Mouse (Mus musculus) hindlimb bud, embryonic 11.5 days (tissue): Measurements from ENCODE around the gene Art5.
"Not testable (repeated sequence)": the region's sequence is repeated elsewhere in the genome, so short reads cannot be mapped to it uniquely, and the experiment has no call there.

Experiments used
- DNase-seq: peaks from one replicate; pipeline ENCODE4 v3.0.0-alpha.2; 2012; ENCODE audit warnings: low read depth, low spot score; ENCODE audit errors: extremely low spot score

The Art5 gene

DNA sequence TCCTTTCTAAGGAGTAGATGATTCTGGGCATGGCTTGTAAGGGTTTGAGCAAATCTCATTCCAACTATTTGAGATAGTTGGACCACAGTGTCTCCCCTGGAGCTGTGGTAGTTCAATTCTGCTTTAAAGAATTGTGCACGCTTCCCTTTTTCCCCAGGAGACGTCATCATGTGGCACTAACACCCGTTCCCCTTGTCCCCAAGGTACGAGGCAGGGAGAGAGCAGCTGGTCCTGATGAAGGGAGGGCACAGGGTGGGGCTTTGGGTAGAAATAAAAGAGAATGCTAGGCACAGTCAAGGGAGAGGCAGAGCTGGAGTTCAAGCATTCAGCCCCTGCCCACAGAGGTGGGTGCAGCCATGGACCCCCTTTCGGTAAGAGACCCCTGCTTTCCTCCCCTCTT, 26.5 kb downstream of the Art5 start, which contains the start of gene Trpc2:
Trpc2 (plus strand) TSS at position 301 of the 400 bp plus-strand sequence.
- DNase-seq = no peak

GRCm38 (mm10) chr7:102081784-102082183, 27.5 kb downstream of the Art5 start:
- DNase-seq = no peak

- no peak for DNase-seq
Observed at GRCm38 (mm10) chr7:102080311-102080710, 29.0 kb downstream of the Art5 start.

DNA sequence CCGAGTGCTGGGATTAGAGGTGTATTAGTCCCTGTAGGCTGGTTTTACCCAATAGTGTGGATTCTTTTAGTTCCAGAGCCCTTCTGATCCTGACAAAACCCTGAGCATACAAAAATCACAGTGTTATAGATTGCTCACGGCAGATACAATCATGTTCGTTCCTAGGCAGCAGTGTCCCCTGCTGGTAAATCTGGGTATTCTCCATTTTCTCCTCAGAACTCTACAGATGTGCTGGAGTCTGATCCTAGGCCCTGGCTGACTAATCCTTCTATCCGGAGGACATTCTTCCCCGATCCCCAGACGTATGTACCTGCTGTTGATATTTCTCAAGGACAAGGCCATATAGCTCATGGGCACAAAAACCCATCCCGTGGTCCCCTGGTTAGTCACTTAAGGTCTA, 30.8 kb downstream of the Art5 start:
- DNase-seq = no peak

- DNase-seq = no peak
Observed at GRCm38 (mm10) chr7:102076714-102077296, 32.5 kb downstream of the Art5 start.

- no peak for DNase-seq
Observed at GRCm38 (mm10) chr7:102066363-102066762, 42.9 kb downstream of the Art5 start.

GRCm38 (mm10) chr7:102065046-102065891, 44.0 kb downstream of the Art5 start, which contains the start of the genes Rnf121, Xndc1 and Xntrpc:
TSS of gene Rnf121 (minus strand) at chr7:102065469.
TSS of gene Xndc1 (plus strand) at chr7:102065511.
TSS of gene Xntrpc (plus strand) at chr7:102065713.
- peak; percentile 94 for DNase-seq

DNA sequence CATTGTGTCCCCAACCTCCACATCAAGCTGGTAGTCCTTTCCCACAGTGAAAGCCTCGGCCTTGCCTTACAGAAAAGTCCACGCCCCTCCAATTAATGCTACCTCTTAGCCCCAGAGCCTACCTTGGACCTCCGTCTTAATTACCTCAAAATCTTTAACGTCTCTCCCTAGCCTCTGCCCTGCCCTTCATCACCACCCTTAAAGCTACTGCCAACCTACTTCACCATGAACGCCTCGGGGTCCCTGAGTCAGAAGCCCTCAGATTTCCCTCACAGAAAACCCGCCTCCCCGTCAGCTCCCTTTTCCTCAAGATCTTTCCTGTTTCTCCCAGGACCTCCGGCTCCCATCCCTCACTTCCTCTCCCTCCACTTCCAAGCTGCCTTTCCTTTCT, 44.6 kb downstream of the Art5 start:
- no peak for DNase-seq

- DNase-seq = no peak
Observed at GRCm38 (mm10) chr7:102063891-102064290, 45.4 kb downstream of the Art5 start.

DNA sequence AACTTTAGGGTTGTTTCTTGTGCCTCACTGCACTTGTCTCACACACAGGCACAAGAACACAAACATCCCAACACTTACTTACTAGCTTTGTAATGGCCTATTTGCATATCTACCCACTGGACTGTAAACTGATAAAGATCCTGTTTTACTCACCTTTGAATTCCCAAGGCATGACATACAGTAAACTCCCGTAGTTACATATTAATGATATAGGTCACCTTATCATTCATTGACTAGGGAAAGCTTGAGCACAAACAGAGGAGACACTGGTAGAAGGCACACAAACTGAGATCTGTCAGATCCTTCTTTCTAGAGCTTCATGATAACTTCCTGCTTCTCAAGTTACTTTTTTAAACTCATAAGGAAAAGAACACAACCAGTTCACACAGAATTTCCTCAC, 47.1 kb downstream of the Art5 start:
- DNase-seq = no peak

GRCm38 (mm10) chr7:102061353-102061752, 47.9 kb downstream of the Art5 start:
- no peak for DNase-seq

DNA sequence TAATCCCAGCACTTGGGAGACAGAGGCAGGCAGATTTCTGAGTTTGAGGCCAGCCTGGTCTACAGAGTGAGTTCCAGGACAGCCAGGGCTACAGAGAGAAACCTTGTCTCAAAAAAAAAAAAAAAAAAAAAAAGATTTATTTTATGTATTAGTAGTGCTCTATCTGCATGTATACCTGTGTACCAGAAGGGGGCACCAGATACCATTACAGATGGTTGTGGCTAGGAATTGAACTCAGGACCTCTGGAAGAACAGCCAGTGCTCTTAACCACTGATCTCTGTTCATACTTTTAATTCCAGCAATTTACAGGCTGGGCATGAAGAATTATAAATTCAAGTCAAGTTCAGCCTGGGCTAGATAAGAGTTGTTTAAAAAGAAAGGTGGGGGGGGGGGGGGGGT, 60.8 kb downstream of the Art5 start:
- DNase-seq = not testable (repeated sequence)
